Mouse (Mus musculus): Measurements from ENCODE around the gene Six4. TPM values are rescaled to one million over a fixed set of nuclear protein-coding genes. Genes with fewer than 3 reads are reported as not detected.
"Not testable (repeated sequence)": the region's sequence is repeated elsewhere in the genome, so short reads cannot be mapped to it uniquely, and the experiment has no call there.

The Six4 gene
- total and polyA plus RNA-seq, 2 experiments from 2014 or later, result 0.13 to 0.43 TPM

DNA sequence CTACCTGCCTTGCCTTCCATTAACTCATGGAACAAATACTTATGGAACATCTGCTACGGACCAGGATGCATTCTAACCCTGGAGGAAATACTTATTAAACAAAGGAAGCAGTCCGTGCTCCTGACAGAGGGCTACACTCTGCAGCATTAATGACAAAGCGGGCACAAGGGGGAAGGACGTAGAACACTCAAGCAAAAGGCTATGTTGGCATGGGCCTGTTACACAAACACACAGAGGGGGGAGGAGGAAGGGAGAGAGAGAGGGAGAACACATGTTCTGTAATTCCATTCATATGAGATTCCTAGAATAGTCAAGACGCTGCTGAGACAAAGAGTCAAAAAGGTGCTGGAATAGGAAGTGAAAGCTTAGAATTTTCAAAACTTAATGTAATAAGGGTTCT, 24.8 kb downstream of the Six4 start:
- no peak overlapping the region for H3K9ac ChIP-seq
- H3K27me3 ChIP-seq (ENCODE audit: insufficient read depth, low read length), result no peaks in the 10 kb centered on the region
- no peak for ATAC-seq
- no peak overlapping the region for H3K4me2 ChIP-seq (ENCODE audit: low read depth)
- no peak for TF ChIP-seq CTCF (IDR thresholded peaks at IDR 0.05; ENCODE audit: low read depth)
- H3K9me3 ChIP-seq (ENCODE audit: low read length), result no peaks in the 10 kb centered on the region
- H3K27ac ChIP-seq (ENCODE audit: low read depth, low read length), result no peak overlapping the region
- no peak for DNase-seq
- H3K36me3 ChIP-seq (ENCODE audit: insufficient read depth), result no peaks in the 10 kb centered on the region
- H3K4me3 ChIP-seq (ENCODE audit: low read depth, low read length), result no peak overlapping the region
- no peaks in the 10 kb centered on the region for H3K4me1 ChIP-seq (ENCODE audit: insufficient read depth)
- whole genome bisulfite sequencing, result 74% methylated on average over 5 of the region's 5 CpGs

GRCm38 (mm10) chr12:73087086-73087485, 26.2 kb downstream of the Six4 start:
- TF ChIP-seq CTCF (IDR thresholded peaks at IDR 0.05; ENCODE audit: low read depth), result no peak
- no peak for ATAC-seq
- WGBS, result 92% methylated on average over 7 of the region's 7 CpGs

GRCm38 (mm10) chr12:73085739-73086630, 27.3 kb downstream of the Six4 start:
- Histone ChIP-seq H3K4me3 (ENCODE audit: low read depth, low read length) (no peak overlapping the region), H3K4me1 (ENCODE audit: insufficient read depth) (no peaks in the 10 kb centered on the region), H3K36me3 (ENCODE audit: insufficient read depth) (no peaks in the 10 kb centered on the region), H3K27ac (ENCODE audit: low read depth, low read length) (no peak overlapping the region), H3K27me3 (ENCODE audit: insufficient read depth, low read length) (no peaks in the 10 kb centered on the region), H3K9ac (no peak overlapping the region), H3K9me3 (ENCODE audit: low read length) (no peaks in the 10 kb centered on the region), H3K4me2 (ENCODE audit: low read depth) (no peak overlapping the region)
- DNase-seq, result no peak
- ATAC-seq, result no peak
- no peak for TF ChIP-seq CTCF (IDR thresholded peaks at IDR 0.05; ENCODE audit: low read depth)
- 22% methylated on average over 11 of the region's 11 CpGs for WGBS

More at GRCm38 (mm10) chr12:73087086-73087485, 26.2 kb downstream of the Six4 start:
- DNase-seq, result no peak
- Histone ChIP-seq H3K27ac (ENCODE audit: low read depth, low read length) (no peak overlapping the region), H3K4me3 (ENCODE audit: low read depth, low read length) (no peak overlapping the region), H3K4me2 (ENCODE audit: low read depth) (no peak overlapping the region), H3K9me3 (ENCODE audit: low read length) (no peaks in the 10 kb centered on the region), H3K4me1 (ENCODE audit: insufficient read depth) (no peaks in the 10 kb centered on the region), H3K27me3 (ENCODE audit: insufficient read depth, low read length) (no peaks in the 10 kb centered on the region), H3K36me3 (ENCODE audit: insufficient read depth) (no peaks in the 10 kb centered on the region), H3K9ac (no peak overlapping the region)

DNA sequence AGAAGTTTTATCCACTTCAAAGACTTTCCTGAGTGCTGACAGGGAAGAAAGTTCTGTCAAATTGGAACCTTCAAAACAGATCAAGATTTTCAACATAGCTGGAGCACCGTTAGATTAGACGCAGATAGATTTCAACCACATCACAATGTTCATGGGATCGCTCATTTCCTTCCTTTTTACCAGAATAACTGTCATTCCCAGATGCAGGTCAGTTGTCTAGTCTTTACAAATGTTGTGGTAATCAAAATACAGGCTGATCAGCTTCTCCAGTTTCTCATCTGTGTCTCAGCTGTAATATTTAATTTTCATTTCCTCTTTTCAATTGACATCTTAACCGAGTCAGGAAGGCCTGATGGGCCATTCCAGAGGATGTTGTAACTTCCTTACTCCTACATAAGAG, 29.5 kb downstream of the Six4 start:
- no peak for TF ChIP-seq CTCF (IDR thresholded peaks at IDR 0.05; ENCODE audit: low read depth)
- Histone ChIP-seq H3K4me1 (ENCODE audit: insufficient read depth) (no peaks in the 10 kb centered on the region), H3K27ac (ENCODE audit: low read depth, low read length) (no peak overlapping the region), H3K27me3 (ENCODE audit: insufficient read depth, low read length) (no peaks in the 10 kb centered on the region), H3K4me2 (ENCODE audit: low read depth) (no peak overlapping the region), H3K9me3 (ENCODE audit: low read length) (no peaks in the 10 kb centered on the region), H3K4me3 (ENCODE audit: low read depth, low read length) (no peak overlapping the region), H3K9ac (no peak overlapping the region), H3K36me3 (ENCODE audit: insufficient read depth) (no peaks in the 10 kb centered on the region)
- DNase-seq, result no peak
- no peak for ATAC-seq
- WGBS, result 88% methylated on average over 4 of the region's 4 CpGs

DNA sequence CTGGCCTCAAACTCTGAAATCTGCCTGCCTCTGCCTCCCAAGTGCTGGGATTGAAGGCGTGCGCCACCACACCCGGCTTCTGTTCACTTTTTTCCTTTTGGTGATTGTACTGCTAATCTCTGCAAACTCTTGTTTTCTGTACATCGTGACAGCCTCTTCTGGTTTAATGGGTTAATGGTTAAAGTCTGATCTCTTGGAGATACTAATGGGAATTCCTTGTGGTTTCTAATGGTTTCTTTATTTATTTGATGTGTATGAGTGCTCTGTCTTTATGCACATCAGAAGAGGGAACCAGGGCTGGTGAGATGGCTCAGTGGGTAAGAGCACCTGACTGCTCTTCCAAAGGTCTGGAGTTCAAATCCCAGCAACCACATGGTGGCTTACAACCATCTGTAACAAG, 31.4 kb downstream of the Six4 start:
- not testable (repeated sequence) for H3K4me1 ChIP-seq (ENCODE audit: insufficient read depth); H3K9ac ChIP-seq; H3K36me3 ChIP-seq (ENCODE audit: insufficient read depth); H3K4me3 ChIP-seq (ENCODE audit: low read depth, low read length); H3K27me3 ChIP-seq (ENCODE audit: insufficient read depth, low read length); ATAC-seq; H3K4me2 ChIP-seq (ENCODE audit: low read depth); DNase-seq; H3K27ac ChIP-seq (ENCODE audit: low read depth, low read length); H3K9me3 ChIP-seq (ENCODE audit: low read length)
- WGBS, result 91% methylated on average over 4 of the region's 4 CpGs

DNA sequence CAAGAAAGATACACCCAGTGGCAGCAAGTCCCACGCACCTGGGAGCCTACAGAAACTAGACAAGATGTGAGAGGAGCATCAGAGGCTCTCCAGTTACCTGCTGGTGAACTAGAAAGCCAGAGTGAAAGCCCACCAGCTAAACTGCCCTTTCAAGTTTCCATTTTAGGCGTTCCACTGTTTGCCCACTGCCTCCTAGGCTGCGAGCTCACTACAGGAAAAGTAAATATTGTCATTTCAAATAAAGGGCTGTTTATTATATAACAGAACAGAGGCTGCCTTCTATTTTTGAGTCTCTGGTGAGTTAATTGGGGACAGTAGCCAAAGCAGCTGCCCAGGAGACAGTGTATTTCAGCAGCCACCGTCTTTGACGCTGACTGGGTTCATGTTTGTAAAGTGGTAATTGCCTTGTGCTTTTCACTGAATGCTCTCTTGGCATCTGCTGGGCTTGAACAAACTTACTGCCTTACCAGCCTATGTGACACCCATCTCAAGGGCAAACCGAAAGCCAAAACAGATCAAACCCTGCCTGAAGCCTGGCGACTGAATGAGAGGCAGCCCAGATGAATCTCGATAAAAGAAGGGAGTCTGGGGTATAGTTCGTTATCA, 52.3 kb downstream of the Six4 start:
- DNase-seq (no peak), ATAC-seq (no peak)
- Histone ChIP-seq H3K36me3 (ENCODE audit: insufficient read depth) (no peaks in the 10 kb centered on the region), H3K9ac (no peak overlapping the region), H3K4me3 (ENCODE audit: low read depth, low read length) (no peak overlapping the region), H3K4me2 (ENCODE audit: low read depth) (no peak overlapping the region), H3K27ac (ENCODE audit: low read depth, low read length) (no peak overlapping the region), H3K9me3 (ENCODE audit: low read length) (no peaks in the 10 kb centered on the region), H3K4me1 (ENCODE audit: insufficient read depth) (no peaks in the 10 kb centered on the region), H3K27me3 (ENCODE audit: insufficient read depth, low read length) (peaks cover 29% of the 10 kb centered on the region)
- WGBS, result 37% methylated on average over 9 of the region's 9 CpGs
- TF ChIP-seq CTCF (IDR thresholded peaks at IDR 0.05; ENCODE audit: low read depth), result no peak

DNA sequence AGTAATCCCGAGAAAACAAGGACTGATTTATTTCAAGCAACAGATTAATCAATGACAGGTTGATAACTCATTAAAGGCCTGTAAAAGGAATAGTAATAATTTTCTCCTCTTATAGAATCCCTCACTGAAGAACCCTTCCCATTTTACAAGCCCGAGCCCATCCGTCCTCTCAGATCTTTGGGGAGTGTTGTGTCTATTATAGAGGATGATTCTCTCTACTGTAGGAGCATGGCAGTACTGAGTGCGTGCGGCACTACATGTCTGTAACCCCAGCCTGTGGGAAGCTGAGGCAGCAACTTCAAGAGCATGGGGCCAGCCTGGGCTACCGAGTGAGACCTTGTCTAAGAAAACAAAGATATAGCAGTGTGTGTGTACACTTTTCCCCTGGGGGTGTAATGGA, 55.8 kb downstream of the Six4 start:
- no peak overlapping the region for H3K27ac ChIP-seq (ENCODE audit: low read depth, low read length)
- H3K27me3 ChIP-seq (ENCODE audit: insufficient read depth, low read length), result peaks cover 59% of the 10 kb centered on the region
- H3K36me3 ChIP-seq (ENCODE audit: insufficient read depth), result no peaks in the 10 kb centered on the region
- 87% methylated on average over 6 of the region's 6 CpGs for WGBS
- H3K4me3 ChIP-seq (ENCODE audit: low read depth, low read length), result no peak overlapping the region
- no peak overlapping the region for H3K4me2 ChIP-seq (ENCODE audit: low read depth)
- no peaks in the 10 kb centered on the region for H3K9me3 ChIP-seq (ENCODE audit: low read length)
- TF ChIP-seq CTCF (IDR thresholded peaks at IDR 0.05; ENCODE audit: low read depth), result no peak
- no peaks in the 10 kb centered on the region for H3K4me1 ChIP-seq (ENCODE audit: insufficient read depth)
- ATAC-seq (no peak), DNase-seq (no peak)
- no peak overlapping the region for H3K9ac ChIP-seq

Data from forebrain, postnatal 0 days (tissue).